Mouse (Mus musculus): Measurements from ENCODE around the gene Cd300ld. TPM values are rescaled to one million over a fixed set of nuclear protein-coding genes. Genes with fewer than 3 reads are reported as not detected.
"Not testable (repeated sequence)": the region's sequence is repeated elsewhere in the genome, so short reads cannot be mapped to it uniquely, and the experiment has no call there.

Gene Cd300ld
- 0.22 and 0.23 TPM in 2 replicates for polyA plus RNA-seq (2015; fragmentation: Nextera tagmentation; extraction: Ambion mirVana)

GRCm38 (mm10) chr11:114989793-114990192 is at the start of gene Cd300ld:
TSS of gene Cd300ld (minus strand) at chr11:114989922.
- no peaks in the 10 kb centered on the region for H3K9me3 ChIP-seq (replicated peaks; ENCODE audit: low read length)
- H3K4me3 ChIP-seq (replicated peaks; ENCODE audit: low read depth, low read length), result no peak within 1 kb of the TSS
- 77% methylated on average over 4 of the region's 4 CpGs for WGBS
- no peaks in the 10 kb centered on the region for H3K27me3 ChIP-seq (ENCODE audit: insufficient read depth, low read length)
- ATAC-seq (replicated peaks; ENCODE audit: low FRiP score, low read depth) (no peak), DNase-seq (ENCODE audit: low spot score) (no peak)
- no peak within 1 kb of the TSS for H3K9ac ChIP-seq (ENCODE audit: low read depth, low read length)
- H3K4me1 ChIP-seq (replicated peaks; ENCODE audit: insufficient read depth, low read length), result no peaks in the 10 kb centered on the region
- TF ChIP-seq CTCF (IDR thresholded peaks at IDR 0.05; ENCODE audit: low read depth), result no peak
- H3K36me3 ChIP-seq (ENCODE audit: insufficient read depth, low read length), result no peaks in the 10 kb centered on the region
- H3K27ac ChIP-seq, result no peak within 1 kb of the TSS
- no peak within 1 kb of the TSS for H3K4me2 ChIP-seq (ENCODE audit: low read length)

DNA sequence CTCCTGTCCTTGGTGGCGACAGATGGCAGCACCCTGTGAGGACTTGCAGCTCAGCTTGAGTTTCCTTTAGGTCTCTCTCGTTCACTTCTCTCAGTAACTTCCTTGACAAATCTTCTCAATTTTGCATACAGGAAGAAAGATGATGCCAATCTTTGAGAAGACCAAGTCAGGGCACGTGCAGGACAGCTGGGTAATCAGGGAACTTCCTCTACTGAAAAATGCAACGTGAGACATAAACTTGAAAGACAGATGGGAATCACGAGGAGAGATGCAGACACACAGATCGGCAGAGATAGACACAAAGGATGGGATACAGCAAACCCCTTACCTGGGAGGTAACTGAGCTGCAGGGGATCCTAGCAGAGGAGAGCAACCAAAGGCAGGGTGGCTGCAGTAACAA is 47.9 kb upstream of the Cd300ld start, which contains the start of gene Cd300ld5:
Gene Cd300ld5, minus strand, starts transcription at position 101 of the 400 bp plus-strand sequence.
- not testable (repeated sequence) for H3K9ac ChIP-seq (ENCODE audit: low read depth, low read length); ATAC-seq (replicated peaks; ENCODE audit: low FRiP score, low read depth); H3K36me3 ChIP-seq (ENCODE audit: insufficient read depth, low read length); H3K27ac ChIP-seq; H3K9me3 ChIP-seq (replicated peaks; ENCODE audit: low read length); H3K4me1 ChIP-seq (replicated peaks; ENCODE audit: insufficient read depth, low read length); DNase-seq (ENCODE audit: low spot score); H3K4me2 ChIP-seq (ENCODE audit: low read length); H3K4me3 ChIP-seq (replicated peaks; ENCODE audit: low read depth, low read length); H3K27me3 ChIP-seq (ENCODE audit: insufficient read depth, low read length)
- WGBS, result no CpG with 5 or more reads among the region's 6 CpGs

GRCm38 (mm10) chr11:115026912-115027311 is 37.2 kb upstream of the Cd300ld start, which contains the start of gene Cd300ld4:
TSS of gene Cd300ld4 (minus strand) at chr11:115027012.
- WGBS, result no CpG with 5 or more reads among the region's 6 CpGs
- H3K4me2 ChIP-seq (ENCODE audit: low read length); H3K9ac ChIP-seq (ENCODE audit: low read depth, low read length); H3K4me1 ChIP-seq (replicated peaks; ENCODE audit: insufficient read depth, low read length); DNase-seq (ENCODE audit: low spot score); ATAC-seq (replicated peaks; ENCODE audit: low FRiP score, low read depth); H3K27me3 ChIP-seq (ENCODE audit: insufficient read depth, low read length); H3K36me3 ChIP-seq (ENCODE audit: insufficient read depth, low read length); H3K4me3 ChIP-seq (replicated peaks; ENCODE audit: low read depth, low read length); H3K9me3 ChIP-seq (replicated peaks; ENCODE audit: low read length); H3K27ac ChIP-seq: not testable (repeated sequence)

GRCm38 (mm10) chr11:115016093-115016492 is 26.4 kb upstream of the Cd300ld start, which contains the start of gene Cd300ld2:
TSS of gene Cd300ld2 (minus strand) at chr11:115016193.
- H3K9ac ChIP-seq (ENCODE audit: low read depth, low read length); H3K27me3 ChIP-seq (ENCODE audit: insufficient read depth, low read length); H3K36me3 ChIP-seq (ENCODE audit: insufficient read depth, low read length); ATAC-seq (replicated peaks; ENCODE audit: low FRiP score, low read depth); H3K4me2 ChIP-seq (ENCODE audit: low read length); H3K4me3 ChIP-seq (replicated peaks; ENCODE audit: low read depth, low read length); H3K4me1 ChIP-seq (replicated peaks; ENCODE audit: insufficient read depth, low read length); DNase-seq (ENCODE audit: low spot score); H3K27ac ChIP-seq; H3K9me3 ChIP-seq (replicated peaks; ENCODE audit: low read length): not testable (repeated sequence)
- whole genome bisulfite sequencing, result no CpG with 5 or more reads among the region's 7 CpGs

- Histone ChIP-seq H3K9ac (ENCODE audit: low read depth, low read length) (no peak overlapping the region), H3K4me3 (replicated peaks; ENCODE audit: low read depth, low read length) (no peak overlapping the region), H3K27ac (no peak overlapping the region), H3K4me2 (ENCODE audit: low read length) (no peak overlapping the region), H3K4me1 (replicated peaks; ENCODE audit: insufficient read depth, low read length) (no peaks in the 10 kb centered on the region), H3K36me3 (ENCODE audit: insufficient read depth, low read length) (no peaks in the 10 kb centered on the region), H3K27me3 (ENCODE audit: insufficient read depth, low read length) (no peaks in the 10 kb centered on the region), H3K9me3 (replicated peaks; ENCODE audit: low read length) (no peaks in the 10 kb centered on the region)
- no peak for ATAC-seq (replicated peaks; ENCODE audit: low FRiP score, low read depth)
- no peak for TF ChIP-seq CTCF (IDR thresholded peaks at IDR 0.05; ENCODE audit: low read depth)
- WGBS, result 84% methylated on average over 5 of the region's 5 CpGs
- DNase-seq (ENCODE audit: low spot score), result no peak
Measured at GRCm38 (mm10) chr11:115004070-115004469, 14.3 kb upstream of the Cd300ld start.

DNA sequence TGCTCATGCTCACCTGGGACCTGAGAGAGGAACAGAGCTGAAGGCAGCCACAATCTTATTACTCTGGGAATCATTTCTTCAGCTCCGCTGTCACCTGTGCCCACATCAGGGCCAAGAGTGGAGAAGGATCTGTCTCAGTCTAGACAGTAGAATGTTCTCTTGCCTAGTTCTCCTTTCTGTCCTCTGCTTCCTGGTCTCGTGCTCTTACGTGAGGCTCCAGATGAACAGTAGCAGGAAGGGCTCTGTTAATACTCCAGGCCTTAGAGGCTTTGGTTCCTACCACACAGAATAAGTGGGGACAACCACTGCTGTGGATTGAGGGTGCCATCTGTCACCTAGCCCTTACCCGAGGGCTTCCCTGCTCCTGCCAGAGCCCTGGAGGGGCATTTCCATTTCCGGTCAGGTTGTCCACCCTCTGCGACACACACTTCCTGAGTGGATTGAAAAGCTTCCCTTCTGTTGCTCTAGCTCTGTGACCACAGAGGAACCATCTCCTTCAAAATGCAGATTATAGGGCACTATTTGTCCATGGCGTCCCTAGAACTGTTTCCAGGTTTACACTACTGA is 11.8 kb upstream of the Cd300ld start, which contains the start of gene Cd300c2:
Gene Cd300c2, minus strand, starts transcription at position 407 of the 567 bp plus-strand sequence.
- no peak for TF ChIP-seq CTCF (IDR thresholded peaks at IDR 0.05; ENCODE audit: low read depth)
- 77% methylated on average over 7 of the region's 7 CpGs for WGBS
- H3K4me3 ChIP-seq (replicated peaks; ENCODE audit: low read depth, low read length), result no peak within 1 kb of the TSS
- no peaks in the 10 kb centered on the region for H3K9me3 ChIP-seq (replicated peaks; ENCODE audit: low read length)
- no peak within 1 kb of the TSS for H3K27ac ChIP-seq
- ATAC-seq (replicated peaks; ENCODE audit: low FRiP score, low read depth) (no peak), DNase-seq (ENCODE audit: low spot score) (no peak)
- H3K4me1 ChIP-seq (replicated peaks; ENCODE audit: insufficient read depth, low read length), result no peaks in the 10 kb centered on the region
- H3K27me3 ChIP-seq (ENCODE audit: insufficient read depth, low read length), result no peaks in the 10 kb centered on the region
- no peak within 1 kb of the TSS for H3K4me2 ChIP-seq (ENCODE audit: low read length)
- H3K9ac ChIP-seq (ENCODE audit: low read depth, low read length), result no peak within 1 kb of the TSS
- H3K36me3 ChIP-seq (ENCODE audit: insufficient read depth, low read length), result no peaks in the 10 kb centered on the region

DNA sequence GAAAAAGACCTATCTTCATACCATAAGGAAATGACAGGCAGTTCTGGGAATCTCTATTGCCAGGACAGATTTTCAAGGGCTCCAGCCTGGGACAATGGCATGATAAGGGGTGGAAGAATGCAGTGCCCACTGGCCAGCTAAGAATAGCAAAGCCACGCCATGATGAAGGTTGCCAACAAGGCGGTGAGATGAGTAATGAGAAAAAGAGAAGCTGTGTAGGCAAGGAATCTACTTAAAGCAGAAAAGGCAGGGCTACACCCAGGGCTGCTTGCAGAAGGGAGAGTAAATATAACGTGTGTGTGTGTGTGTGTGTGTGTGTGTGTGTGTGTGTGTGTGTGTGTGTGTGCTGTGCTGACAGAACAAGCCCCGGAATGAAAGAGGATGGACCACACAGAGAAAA is 7.9 kb downstream of the Cd300ld start:
- Histone ChIP-seq H3K9ac (ENCODE audit: low read depth, low read length) (no peak overlapping the region), H3K27me3 (ENCODE audit: insufficient read depth, low read length) (no peaks in the 10 kb centered on the region), H3K4me1 (replicated peaks; ENCODE audit: insufficient read depth, low read length) (no peaks in the 10 kb centered on the region), H3K36me3 (ENCODE audit: insufficient read depth, low read length) (no peaks in the 10 kb centered on the region), H3K27ac (no peak overlapping the region), H3K4me2 (ENCODE audit: low read length) (no peak overlapping the region), H3K4me3 (replicated peaks; ENCODE audit: low read depth, low read length) (no peak overlapping the region), H3K9me3 (replicated peaks; ENCODE audit: low read length) (no peaks in the 10 kb centered on the region)
- ATAC-seq (replicated peaks; ENCODE audit: low FRiP score, low read depth) (no peak), DNase-seq (ENCODE audit: low spot score) (no peak)
- WGBS, result 77% methylated on average over 4 of the region's 4 CpGs
- no peak for TF ChIP-seq CTCF (IDR thresholded peaks at IDR 0.05; ENCODE audit: low read depth)

Measured in kidney, postnatal 0 days (tissue).